Mouse (Mus musculus) regulatory T cell (primary cell): ENCODE measurements around the gene Foxl1.

Source experiments
- in situ Hi-C: fragments of 300-600 bp; cut with MboI, MseI; formaldehyde crosslinking; loops from one replicate; pipeline ENCODE4 v1.15.1; 2025; ENCODE audit warnings: high pct_unique_total_duplicates

Gene Foxl1

GRCm38 (mm10) chr8:121156990-121157491 lies 29.3 kb downstream of the Foxl1 start:
- in situ Hi-C loops, result no loop called here

DNA sequence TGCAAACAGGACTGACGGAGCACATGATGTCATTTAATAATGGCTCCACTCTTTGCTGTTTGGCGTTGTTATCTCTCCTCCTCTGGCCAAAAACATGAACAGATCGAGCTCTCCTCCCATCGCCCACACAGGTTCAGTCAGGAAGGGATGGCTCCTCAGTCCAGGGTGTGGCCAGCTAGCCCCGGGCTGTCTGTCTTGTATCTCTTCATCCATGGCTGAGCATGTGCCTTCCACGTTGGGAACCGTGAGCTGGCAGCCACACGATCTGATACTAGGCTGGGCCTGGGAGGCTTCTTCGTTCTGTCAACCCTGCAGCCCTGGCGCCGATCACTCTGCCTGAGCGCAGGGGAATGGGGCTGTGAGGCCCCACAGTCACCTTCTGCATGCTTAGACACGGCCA lies 31.1 kb downstream of the Foxl1 start:
- in situ Hi-C loops, result no loop called here

DNA sequence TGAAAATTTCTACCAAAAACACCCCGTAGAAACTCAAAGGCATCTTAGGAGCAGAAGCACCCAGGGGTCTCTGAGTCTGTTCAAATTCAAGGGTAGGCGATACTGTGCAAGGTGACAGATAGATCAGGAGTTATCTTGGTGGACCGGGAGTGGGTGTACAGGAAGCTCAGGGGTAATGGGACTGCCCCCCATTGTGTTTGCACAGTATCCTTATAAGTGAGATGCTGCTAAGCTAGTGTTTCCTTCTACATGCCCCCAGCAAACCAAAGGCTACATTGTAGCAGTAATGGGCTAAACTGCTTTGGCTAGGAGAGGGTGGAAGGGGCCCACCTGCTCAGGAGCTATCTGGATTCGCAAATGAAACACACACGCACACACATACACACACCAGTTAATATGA lies 33.7 kb downstream of the Foxl1 start:
- in situ Hi-C loops, result no loop called here

- in situ Hi-C loops, result no loop called here
Measured at GRCm38 (mm10) chr8:121162413-121162812, 34.7 kb downstream of the Foxl1 start.

DNA sequence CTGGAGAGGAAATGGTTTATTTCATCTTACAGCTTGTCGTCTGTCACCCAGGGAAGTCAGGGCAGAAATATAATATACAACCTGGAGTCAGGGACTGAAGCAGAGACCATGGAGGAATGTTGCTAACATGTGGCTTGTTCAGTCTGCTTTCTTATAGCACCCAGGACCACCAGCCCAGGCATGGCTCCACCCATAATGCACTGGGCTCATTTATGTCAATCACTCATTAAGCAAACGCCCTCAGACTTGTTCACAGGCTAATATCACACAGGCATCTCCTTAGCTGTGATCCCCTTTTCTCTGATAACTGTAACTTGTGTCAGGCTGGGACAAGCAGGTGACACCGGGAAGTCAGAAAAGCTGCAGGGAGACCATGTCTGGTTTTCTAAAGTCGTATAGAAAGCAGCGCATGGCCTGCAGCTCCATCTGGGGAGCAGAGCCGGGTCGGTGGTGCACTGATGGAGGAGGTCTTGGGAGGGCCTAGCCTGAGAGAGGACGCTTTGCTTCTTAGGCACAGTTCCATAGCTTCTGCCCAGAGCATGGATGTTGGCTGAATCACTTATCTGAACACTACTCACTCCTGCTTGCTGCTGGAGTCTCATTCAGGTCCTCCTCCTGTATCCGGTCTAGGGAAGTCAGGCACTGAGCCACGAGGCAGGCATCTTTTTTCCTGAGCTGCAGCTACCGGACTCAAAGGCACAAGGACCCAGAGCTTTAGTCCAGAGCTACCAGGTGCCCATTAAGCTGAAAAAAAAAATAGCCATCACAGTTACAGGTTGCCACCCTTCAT lies 35.4 kb downstream of the Foxl1 start:
- in situ Hi-C loops, result no loop called here

GRCm38 (mm10) chr8:121164017-121164469 lies 36.3 kb downstream of the Foxl1 start:
- in situ Hi-C loops, result no loop called here

DNA sequence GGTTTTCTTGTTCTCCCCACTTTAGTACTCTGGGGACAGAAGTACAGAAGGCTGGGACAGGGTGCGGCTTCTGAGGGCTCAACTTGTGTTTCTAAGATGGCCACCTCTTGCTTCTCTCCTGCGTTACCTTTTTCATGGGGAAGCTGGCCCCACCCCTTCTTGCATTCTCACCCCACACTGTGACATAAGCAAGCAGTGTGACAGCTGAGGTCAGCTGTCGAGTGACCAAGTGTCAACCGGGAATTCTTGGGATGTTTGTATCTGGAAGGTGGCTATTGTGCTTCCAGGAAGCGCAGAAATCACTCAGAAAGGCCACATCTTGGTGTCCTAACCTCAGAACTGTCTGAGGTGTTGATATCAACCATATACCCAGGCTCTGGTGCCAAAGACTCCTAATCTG lies 40.3 kb downstream of the Foxl1 start:
- in situ Hi-C loops, result no loop called here

GRCm38 (mm10) chr8:121170116-121170515 lies 42.4 kb downstream of the Foxl1 start:
- in situ Hi-C loops, result no loop called here

DNA sequence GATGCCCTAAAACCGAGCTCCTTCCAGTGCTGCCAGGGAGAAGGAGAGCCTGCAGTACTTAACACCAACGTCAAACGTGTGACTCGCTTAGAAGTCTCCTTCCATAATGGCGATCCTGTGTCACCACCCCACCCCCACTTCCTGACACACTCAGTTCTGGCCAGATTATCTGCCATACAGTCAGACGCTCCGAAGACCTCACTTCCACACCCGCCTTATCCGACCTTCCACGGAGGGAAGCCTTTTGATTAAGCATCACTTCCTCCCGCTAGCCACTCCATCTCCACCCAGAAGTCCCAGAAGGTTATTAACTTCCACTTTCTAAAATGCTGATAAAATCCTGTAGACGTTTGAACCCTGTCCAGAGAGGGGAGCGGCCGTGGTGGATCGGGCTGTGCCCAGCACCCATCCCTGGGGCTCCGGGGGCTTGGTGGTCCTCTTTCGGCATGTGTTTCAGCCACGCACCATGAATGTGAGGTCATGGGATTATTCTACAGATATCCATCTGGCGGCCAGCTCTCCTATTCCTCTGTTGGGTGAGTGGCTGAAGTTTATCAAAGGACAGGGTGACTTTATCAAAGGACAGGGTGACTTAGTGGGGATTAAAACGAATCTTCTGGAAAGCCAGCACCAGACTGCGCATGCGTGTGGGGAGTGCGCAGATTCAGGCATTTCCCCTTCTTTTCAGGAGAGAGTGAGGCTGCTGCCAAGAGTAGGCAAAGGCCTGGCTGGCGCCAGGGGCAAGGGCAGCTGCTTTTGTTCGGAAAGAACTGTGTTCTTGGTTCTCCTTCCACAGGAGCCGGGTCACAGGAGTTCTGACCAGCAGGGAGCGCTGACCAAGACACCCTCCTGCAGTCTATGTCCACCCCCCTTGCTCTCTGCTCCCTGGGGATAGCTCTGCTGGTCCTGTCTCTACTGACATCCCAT lies 43.1 kb downstream of the Foxl1 start:
- in situ Hi-C loops, result no loop called here

DNA sequence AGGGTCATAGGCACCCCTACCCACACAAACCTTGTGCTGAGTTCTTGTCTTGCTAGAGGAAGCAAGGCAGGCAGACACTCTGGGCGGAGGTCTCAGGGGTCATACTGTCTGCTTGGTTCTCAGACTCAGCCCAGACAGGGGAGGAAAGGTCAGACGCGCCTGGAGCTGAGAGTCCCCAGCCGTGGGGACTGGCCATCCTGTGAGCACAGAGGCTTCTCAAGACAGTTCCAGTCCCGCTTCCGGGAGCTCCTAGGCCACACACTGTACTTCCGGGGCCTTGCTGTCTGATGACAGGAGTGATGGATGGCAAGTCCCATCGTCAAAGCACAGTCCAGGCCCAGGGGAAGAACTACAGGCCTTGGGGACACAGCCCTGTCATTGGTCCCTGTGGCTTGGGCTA lies 44.8 kb downstream of the Foxl1 start:
- in situ Hi-C loops, result no loop called here

- in situ Hi-C loops, result no loop called here
Measured at GRCm38 (mm10) chr8:121174178-121174577, 46.4 kb downstream of the Foxl1 start.

- in situ Hi-C loops, result no loop called here
Measured at GRCm38 (mm10) chr8:121174721-121175539, 47.2 kb downstream of the Foxl1 start.

DNA sequence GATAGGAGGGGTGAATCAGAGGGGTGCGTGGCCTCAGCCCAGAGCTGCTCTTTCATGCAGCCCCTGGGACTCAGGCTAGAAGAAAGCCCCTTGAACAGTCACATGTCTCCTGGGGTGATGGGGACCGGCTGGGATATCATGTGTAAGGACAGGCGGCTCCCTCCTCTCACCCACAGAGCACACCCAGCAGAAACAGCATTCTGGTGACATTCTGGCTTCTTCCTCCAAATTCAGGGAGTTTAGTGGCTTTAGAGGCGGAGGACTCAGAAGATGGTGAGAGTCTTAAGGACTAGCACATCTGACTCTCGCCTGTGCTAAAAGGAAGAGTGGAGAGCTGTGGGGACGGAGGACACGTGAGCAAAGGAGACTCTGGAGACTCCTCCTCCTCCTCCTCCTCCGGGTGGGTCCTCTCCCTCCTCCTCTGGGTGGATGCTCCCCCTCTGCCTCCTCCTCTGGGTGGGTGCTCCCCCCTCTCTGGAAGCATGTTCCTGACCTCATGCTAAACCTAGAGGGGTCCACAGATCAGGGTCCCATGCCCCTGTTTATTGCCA lies 47.9 kb downstream of the Foxl1 start:
- in situ Hi-C loops, result no loop called here

- in situ Hi-C loops, result no loop called here
Measured at GRCm38 (mm10) chr8:121176291-121176690, 48.6 kb downstream of the Foxl1 start.
